Mouse (Mus musculus) monocyte, adult 59 days (primary cell): Measurements from ENCODE around the gene Smpdl3a. TPM values are rescaled to one million over a fixed set of nuclear protein-coding genes. Genes with fewer than 3 reads are reported as not detected.

Experiments
- total RNA-seq, 2 experiments: library from RNA; stranded (reverse); gene quantifications; one replicate each; pipeline ENCODE4 v1.2.4; 2023

Gene Smpdl3a
- 100 to 1,000 TPM; 333 to 401 TPM for total RNA-seq

GRCm38 (mm10) chr10:57794018-57794417 lies at the start of gene Smpdl3a:
Gene Smpdl3a (plus strand): TSS chr10:57794335.

DNA sequence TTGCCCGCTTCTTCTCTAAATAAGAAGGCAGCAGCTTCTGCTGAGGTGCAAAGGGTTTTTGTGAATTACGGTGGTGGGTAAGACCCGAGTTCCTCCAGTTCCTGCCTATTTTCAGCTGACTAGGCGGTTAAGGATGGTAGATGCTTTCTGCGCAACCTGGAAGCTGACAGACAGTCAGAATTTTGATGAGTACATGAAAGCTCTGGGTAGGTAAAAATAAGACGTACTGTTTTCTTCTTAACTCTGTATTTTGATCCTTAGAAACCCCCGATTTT lies 9.3 kb upstream of the Smpdl3a start, which contains the start of gene Fabp7:
Fabp7 (plus strand) TSS at position 6 of the 275 bp plus-strand sequence.

Other genes with a start within 250 kb of the Smpdl3a start
- gene Pkib, start 162.4 kb upstream of the Smpdl3a start, total RNA-seq = 1 to 10 TPM; 5.4 to 9.6 TPM
- gene Fabp7, start 9.5 kb upstream of the Smpdl3a start, total RNA-seq = 1 to 10 TPM; 1.2 to 1.5 TPM